Mouse (Mus musculus): ENCODE data around the gene Gnmt. TPM values are rescaled to one million over a fixed set of nuclear protein-coding genes. Genes with fewer than 3 reads are reported as not detected.

Gnmt gene
- polyA plus RNA-seq, 1 experiment from 2014 or later: 0.79 TPM

Other genes starting within 250 kb of the Gnmt start
- gene Ttbk1, start 241.5 kb downstream of the Gnmt start, polyA plus RNA-seq (2014; fragmentation: Nextera tagmentation; extraction: Ambion mirVana): 3.8 and 4.8 TPM in 2 replicates
- 33.0 and 41.6 TPM in 2 replicates for gene Dnph1, start 232.5 kb downstream of the Gnmt start, polyA plus RNA-seq (2014; fragmentation: Nextera tagmentation; extraction: Ambion mirVana)
- 7.6 and 10.8 TPM in 2 replicates for gene Cul9, start 182.8 kb downstream of the Gnmt start, polyA plus RNA-seq (2014; fragmentation: Nextera tagmentation; extraction: Ambion mirVana)
- gene Srf, start 173.0 kb downstream of the Gnmt start, polyA plus RNA-seq (2014; fragmentation: Nextera tagmentation; extraction: Ambion mirVana): 4.6 and 4.7 TPM in 2 replicates
- gene Ptk7, start 99.7 kb downstream of the Gnmt start, polyA plus RNA-seq (2014; fragmentation: Nextera tagmentation; extraction: Ambion mirVana): 15.3 and 19.0 TPM in 2 replicates
- gene Klc4, start 83.1 kb downstream of the Gnmt start, polyA plus RNA-seq (2014; fragmentation: Nextera tagmentation; extraction: Ambion mirVana): 34.7 and 38.8 TPM in 2 replicates
- 83.3 and 108 TPM in 2 replicates for gene Mrpl2, start 82.9 kb downstream of the Gnmt start, polyA plus RNA-seq (2014; fragmentation: Nextera tagmentation; extraction: Ambion mirVana)
- gene Cul7, start 78.8 kb downstream of the Gnmt start, polyA plus RNA-seq (2014; fragmentation: Nextera tagmentation; extraction: Ambion mirVana): 28.3 and 30.2 TPM in 2 replicates
- 30.1 and 31.4 TPM in 2 replicates for gene Rrp36, start 54.8 kb downstream of the Gnmt start, polyA plus RNA-seq (2014; fragmentation: Nextera tagmentation; extraction: Ambion mirVana)
- gene Mea1, start 50.4 kb downstream of the Gnmt start, polyA plus RNA-seq (2014; fragmentation: Nextera tagmentation; extraction: Ambion mirVana): 243 and 265 TPM in 2 replicates
- 147 and 164 TPM in 2 replicates for gene Klhdc3, start 48.3 kb downstream of the Gnmt start, polyA plus RNA-seq (2014; fragmentation: Nextera tagmentation; extraction: Ambion mirVana)
- 73.9 and 78.0 TPM in 2 replicates for gene Ppp2r5d, start 24.1 kb downstream of the Gnmt start, polyA plus RNA-seq (2014; fragmentation: Nextera tagmentation; extraction: Ambion mirVana)
- gene Pex6, start 17.7 kb downstream of the Gnmt start, polyA plus RNA-seq (2014; fragmentation: Nextera tagmentation; extraction: Ambion mirVana): 16.9 and 17.6 TPM in 2 replicates
- 54.1 and 57.5 TPM in 2 replicates for gene Cnpy3, start 23.0 kb upstream of the Gnmt start, polyA plus RNA-seq (2014; fragmentation: Nextera tagmentation; extraction: Ambion mirVana)
- 0.22 TPM in 1 of 2 replicates, not detected in the other for gene Ptcra, start 34.5 kb upstream of the Gnmt start, polyA plus RNA-seq (2014; fragmentation: Nextera tagmentation; extraction: Ambion mirVana)
- 63.9 and 89.9 TPM in 2 replicates for gene 2310039H08Rik, start 43.5 kb upstream of the Gnmt start, polyA plus RNA-seq (2014; fragmentation: Nextera tagmentation; extraction: Ambion mirVana)
- 108 and 110 TPM in 2 replicates for gene Rpl7l1, start 53.5 kb upstream of the Gnmt start, polyA plus RNA-seq (2014; fragmentation: Nextera tagmentation; extraction: Ambion mirVana)
- 7.5 and 8.5 TPM in 2 replicates for gene Bicral, start 129.3 kb upstream of the Gnmt start, polyA plus RNA-seq (2014; fragmentation: Nextera tagmentation; extraction: Ambion mirVana)
- 66.4 TPM in 2 replicates for gene Tbcc, start 161.5 kb upstream of the Gnmt start, polyA plus RNA-seq (2014; fragmentation: Nextera tagmentation; extraction: Ambion mirVana)
- gene Prph2, start 181.3 kb upstream of the Gnmt start, polyA plus RNA-seq (2014; fragmentation: Nextera tagmentation; extraction: Ambion mirVana): not detected in 2 replicates